Mouse (Mus musculus) neural tube, embryonic 15.5 days (tissue): Measurements from ENCODE around the gene Rcsd1. TPM values are rescaled to one million over a fixed set of nuclear protein-coding genes. Genes with fewer than 3 reads are reported as not detected.

ENCODE experiments used
- ATAC-seq: fragments of 200-750 bp; cut with Nextera tagmentation; 2 replicates; pipeline ENCODE4 v1.8.0; 2017; ENCODE audit warnings: mild to moderate bottlenecking, moderate TSS enrichment, moderate library complexity; ENCODE audit not compliant: low FRiP score
- H3K27ac ChIP-seq: fragments of 300-500 bp; sonication (generic); replicated peaks from 2 replicates; pipeline ENCODE4 v1.5.1; 2015; ENCODE audit warnings: mild to moderate bottlenecking, inconsistent platforms
- H3K27me3 ChIP-seq: fragments of 300-500 bp; sonication (generic); replicated peaks from 2 replicates; pipeline ENCODE4 v1.6.1; 2015; ENCODE audit warnings: inconsistent platforms
- H3K36me3 ChIP-seq: fragments of 300-500 bp; sonication (generic); 2 replicates; pipeline ENCODE4 v1.6.1; 2015; ENCODE audit warnings: inconsistent platforms
- H3K4me1 ChIP-seq: fragments of 300-500 bp; sonication (generic); 2 replicates; pipeline ENCODE4 v1.6.1; 2015; ENCODE audit warnings: inconsistent platforms
- H3K4me2 ChIP-seq: fragments of 300-500 bp; sonication (generic); 2 replicates; pipeline ENCODE4 v1.6.1; 2015; ENCODE audit warnings: inconsistent platforms, mild to moderate bottlenecking, moderate library complexity
- H3K4me3 ChIP-seq: fragments of 300-500 bp; sonication (generic); replicated peaks from 2 replicates; pipeline ENCODE4 v1.5.1; 2015; ENCODE audit warnings: mild to moderate bottlenecking, inconsistent platforms
- H3K9ac ChIP-seq: fragments of 300-500 bp; sonication (generic); replicated peaks from 2 replicates; pipeline ENCODE4 v1.6.1; 2015; ENCODE audit warnings: mild to moderate bottlenecking, inconsistent platforms
- H3K9me3 ChIP-seq: fragments of 300-500 bp; sonication (generic); replicated peaks from 2 replicates; pipeline ENCODE4 v1.6.1; 2016; ENCODE audit warnings: inconsistent platforms
- WGBS: fragments of 180-500 bp; shearing (Covaris S2); methylation state at CpG from one replicate; pipeline ENCODE4 v1.1.7; 2015; ENCODE audit warnings: mixed read lengths; 5-methylcytosine and 5-hydroxymethylcytosine counted together
- polyA plus RNA-seq: library from polyadenylated mRNA; unstranded; fragments of >200 nt; fragmentation: Nextera tagmentation; extraction: Ambion mirVana; gene quantifications from 2 replicates; pipeline ENCODE4 v1.2.1, GENCODE M21; 2015

Rcsd1 gene
- polyA plus RNA-seq, result 8.1 and 29.8 TPM in 2 replicates

- Histone ChIP-seq H3K4me3 (peak within 1 kb of the TSS; percentile 55; the same call in 1 of the 2 replicates), H3K27ac (no peak within 1 kb of the TSS), H3K4me2 (peak within 1 kb of the TSS; percentile 100), H3K9me3 (no peaks in the 10 kb centered on the region), H3K36me3 (no peaks in the 10 kb centered on the region), H3K9ac (no peak within 1 kb of the TSS), H3K4me1 (peaks cover 16% of the 10 kb centered on the region), H3K27me3 (peaks cover 46% of the 10 kb centered on the region)
- 56% methylated on average over 5 of the region's 5 CpGs for WGBS
- ATAC-seq, result no peak
Measured at GRCm38 (mm10) chr1:165709629-165710256, at the start of gene Rcsd1. Gene Rcsd1, minus strand, starts transcription at chr1:165709757.

DNA sequence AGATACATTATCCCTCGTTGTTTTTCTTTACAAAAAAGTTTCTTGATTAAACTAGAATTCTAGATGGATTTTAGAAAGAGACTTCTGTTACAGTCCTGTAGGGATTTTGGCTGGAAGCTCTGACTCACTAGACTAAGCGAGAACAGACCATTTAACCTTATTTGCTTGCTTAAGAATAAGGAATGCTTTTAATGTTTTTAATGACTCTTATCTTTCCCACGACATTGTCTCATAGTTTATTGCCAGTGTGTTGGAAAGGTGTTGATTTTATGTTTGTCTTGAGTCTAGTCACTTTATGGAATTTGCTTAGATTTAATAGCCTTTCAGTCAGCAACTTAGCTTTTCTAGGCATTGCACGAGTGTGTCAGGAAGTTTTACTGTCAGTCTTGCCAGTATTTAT, 45.6 kb upstream of the Rcsd1 start:
- 58% methylated on average over 4 of the region's 4 CpGs for WGBS
- Histone ChIP-seq H3K36me3 (no peaks in the 10 kb centered on the region), H3K4me3 (no peak overlapping the region), H3K27me3 (no peaks in the 10 kb centered on the region), H3K4me1 (no peaks in the 10 kb centered on the region), H3K27ac (no peak overlapping the region), H3K9ac (no peak overlapping the region), H3K9me3 (no peaks in the 10 kb centered on the region), H3K4me2 (no peak overlapping the region)
- no peak for ATAC-seq

DNA sequence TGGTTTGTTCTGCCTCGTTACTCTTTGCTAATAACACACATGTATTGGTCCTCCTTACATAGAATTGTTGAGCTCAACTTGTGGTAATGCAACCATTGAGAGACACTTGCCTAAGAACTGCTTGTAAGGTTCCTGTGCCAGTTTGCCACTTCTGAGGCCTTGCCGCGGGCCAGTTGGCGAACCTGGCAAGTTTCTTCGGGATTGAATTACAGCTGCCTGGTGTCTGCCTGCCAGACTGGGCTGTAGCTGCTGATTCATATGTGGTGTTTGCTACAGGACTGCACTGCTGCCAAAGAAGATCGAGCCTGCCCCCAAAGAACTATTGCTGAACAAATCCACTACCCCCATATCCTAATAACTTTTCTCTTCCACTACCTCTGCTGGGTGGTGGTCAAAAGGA, 44.6 kb upstream of the Rcsd1 start:
- Histone ChIP-seq H3K4me2 (no peak overlapping the region), H3K9ac (no peak overlapping the region), H3K27ac (no peak overlapping the region), H3K27me3 (no peaks in the 10 kb centered on the region), H3K4me3 (no peak overlapping the region), H3K9me3 (no peaks in the 10 kb centered on the region), H3K4me1 (no peaks in the 10 kb centered on the region), H3K36me3 (no peaks in the 10 kb centered on the region)
- ATAC-seq, result no peak
- WGBS, result 98% methylated on average over 6 of the region's 6 CpGs

DNA sequence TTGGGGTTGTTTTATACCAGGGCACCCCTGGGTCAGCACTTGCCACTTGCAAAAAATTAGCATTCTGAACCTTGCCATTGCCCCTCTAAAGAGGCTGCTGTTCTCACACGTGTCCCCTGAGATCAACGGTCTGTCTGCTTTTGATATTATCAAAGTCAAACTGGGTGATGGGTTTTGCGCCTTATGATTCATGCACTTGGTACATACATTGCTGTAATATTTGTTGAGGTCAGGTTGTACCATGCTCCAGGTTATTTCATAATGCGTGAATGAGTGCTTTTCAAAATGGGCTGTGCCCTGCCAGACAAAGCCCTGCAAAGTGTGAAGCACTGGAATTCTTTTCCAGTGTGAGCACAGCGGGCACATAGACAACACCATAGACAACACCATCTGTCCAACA, 42.3 kb upstream of the Rcsd1 start:
- Histone ChIP-seq H3K4me3 (no peak overlapping the region), H3K27ac (no peak overlapping the region), H3K9ac (no peak overlapping the region), H3K4me2 (no peak overlapping the region), H3K4me1 (no peaks in the 10 kb centered on the region), H3K9me3 (no peaks in the 10 kb centered on the region), H3K27me3 (no peaks in the 10 kb centered on the region), H3K36me3 (no peaks in the 10 kb centered on the region)
- ATAC-seq, result no peak
- WGBS, result 86% methylated on average over 5 of the region's 5 CpGs

DNA sequence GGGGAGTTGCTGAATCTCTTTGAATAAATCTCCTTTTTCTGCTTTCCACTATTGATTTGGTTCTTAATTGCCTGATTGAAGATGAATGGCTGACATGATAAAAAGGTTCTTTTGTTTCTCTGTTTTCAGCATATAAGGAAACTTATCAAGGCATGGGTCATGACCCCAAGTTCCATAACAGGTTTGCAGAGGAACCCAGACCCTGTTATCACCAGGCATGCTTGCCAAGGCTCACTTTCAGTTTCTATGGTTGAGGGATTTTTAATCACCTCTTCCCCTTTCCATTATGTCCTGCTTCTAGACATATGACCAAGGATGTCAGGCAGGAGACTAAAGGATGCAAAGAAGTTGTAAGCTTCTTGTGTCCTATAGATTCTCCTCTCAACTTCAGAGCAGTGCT, 41.6 kb upstream of the Rcsd1 start:
- Histone ChIP-seq H3K4me2 (no peak overlapping the region), H3K27ac (no peak overlapping the region), H3K36me3 (no peaks in the 10 kb centered on the region), H3K4me3 (no peak overlapping the region), H3K4me1 (no peaks in the 10 kb centered on the region), H3K9ac (no peak overlapping the region), H3K27me3 (no peaks in the 10 kb centered on the region), H3K9me3 (no peaks in the 10 kb centered on the region)
- no peak for ATAC-seq

GRCm38 (mm10) chr1:165748053-165748452, 38.5 kb upstream of the Rcsd1 start:
- no peaks in the 10 kb centered on the region for H3K27me3 ChIP-seq
- H3K4me2 ChIP-seq, result no peak overlapping the region
- H3K4me3 ChIP-seq, result no peak overlapping the region
- H3K36me3 ChIP-seq, result no peaks in the 10 kb centered on the region
- no peak overlapping the region for H3K9ac ChIP-seq
- H3K4me1 ChIP-seq, result no peaks in the 10 kb centered on the region
- no peak overlapping the region for H3K27ac ChIP-seq
- no peak for ATAC-seq
- H3K9me3 ChIP-seq, result no peaks in the 10 kb centered on the region
- WGBS, result 39% methylated on average over 11 of the region's 11 CpGs

DNA sequence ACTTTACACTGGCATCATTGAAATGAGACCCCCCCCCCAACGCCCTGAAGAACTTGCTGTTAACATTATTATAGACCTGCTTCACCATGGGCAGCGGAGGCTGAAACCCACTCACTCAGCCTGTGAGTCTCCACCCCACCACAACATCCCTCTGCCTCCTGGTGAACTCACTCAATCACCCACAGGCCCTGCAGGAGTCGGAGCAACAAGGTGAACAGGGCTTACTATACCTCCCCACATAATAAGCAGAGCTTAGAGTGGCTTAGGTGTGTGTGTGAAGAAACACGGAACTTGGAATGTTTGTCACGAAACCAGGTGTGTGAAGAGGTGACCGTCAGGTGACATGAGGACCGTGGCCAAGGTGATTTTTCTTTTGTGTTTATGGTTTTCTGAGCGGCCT, 32.4 kb upstream of the Rcsd1 start:
- ATAC-seq, result no peak
- no peak overlapping the region for H3K4me2 ChIP-seq
- H3K27ac ChIP-seq, result no peak overlapping the region
- no peaks in the 10 kb centered on the region for H3K36me3 ChIP-seq
- H3K4me3 ChIP-seq, result no peak overlapping the region
- 89% methylated on average over 8 of the region's 8 CpGs for WGBS
- H3K27me3 ChIP-seq, result no peaks in the 10 kb centered on the region
- no peak overlapping the region for H3K9ac ChIP-seq
- H3K9me3 ChIP-seq, result no peaks in the 10 kb centered on the region
- H3K4me1 ChIP-seq, result no peaks in the 10 kb centered on the region

DNA sequence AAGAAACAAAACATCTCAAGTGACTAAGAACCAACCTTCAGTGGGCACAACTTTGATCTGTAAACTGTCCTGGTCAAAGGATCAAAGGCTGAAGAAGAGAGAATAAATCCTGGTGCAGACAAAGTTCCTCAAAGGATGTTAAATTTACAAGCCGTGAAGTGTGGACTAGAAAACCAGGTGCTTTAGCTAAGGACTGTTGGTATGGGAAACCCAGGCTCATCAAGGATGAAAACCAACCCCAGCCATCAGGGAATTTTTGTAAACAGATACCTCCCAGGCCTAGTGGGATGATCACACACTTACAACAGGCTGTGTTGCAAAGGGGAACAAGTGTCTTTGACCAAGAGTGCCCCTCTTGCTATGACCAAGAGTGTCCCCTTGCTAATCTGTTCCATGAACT, 29.4 kb upstream of the Rcsd1 start:
- ATAC-seq, result no peak
- no peaks in the 10 kb centered on the region for H3K27me3 ChIP-seq
- 83% methylated on average over 1 of the region's 1 CpGs for WGBS
- no peaks in the 10 kb centered on the region for H3K36me3 ChIP-seq
- H3K9me3 ChIP-seq, result no peaks in the 10 kb centered on the region
- no peak overlapping the region for H3K4me2 ChIP-seq
- 0 out of 2 replicates have a peak, but pooled peaks cover 3% of the 10 kb centered on the region for H3K4me1 ChIP-seq
- H3K9ac ChIP-seq, result no peak overlapping the region
- no peak overlapping the region for H3K27ac ChIP-seq
- H3K4me3 ChIP-seq, result no peak overlapping the region

- WGBS, result 55% methylated on average over 3 of the region's 3 CpGs
Measured at GRCm38 (mm10) chr1:165737867-165738266, 28.3 kb upstream of the Rcsd1 start.

DNA sequence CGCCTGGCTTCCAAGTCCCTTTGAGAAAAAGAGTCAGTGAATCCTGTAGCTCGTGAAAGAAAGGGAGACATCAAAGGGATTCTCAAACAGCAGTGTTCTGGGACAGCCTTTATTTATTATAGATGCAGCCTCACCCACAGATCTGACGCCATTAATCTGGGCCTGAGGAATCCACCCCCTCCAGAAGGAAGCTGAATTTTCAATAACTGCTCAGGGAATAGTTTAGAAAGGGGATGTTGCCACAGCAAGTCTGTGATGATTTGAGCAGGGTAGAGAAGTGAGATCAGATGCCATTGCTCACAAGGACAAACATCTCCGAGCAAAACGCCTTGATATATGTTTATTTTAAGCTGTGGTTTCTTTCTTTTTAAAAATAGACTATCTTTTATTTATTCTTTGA, 27.9 kb upstream of the Rcsd1 start:
- H3K9me3 ChIP-seq, result no peaks in the 10 kb centered on the region
- H3K27me3 ChIP-seq, result no peaks in the 10 kb centered on the region
- no peak overlapping the region for H3K4me2 ChIP-seq
- H3K4me3 ChIP-seq, result no peak overlapping the region
- no peak overlapping the region for H3K9ac ChIP-seq
- no peak overlapping the region for H3K27ac ChIP-seq
- H3K36me3 ChIP-seq, result no peaks in the 10 kb centered on the region
- WGBS, result 40% methylated on average over 5 of the region's 5 CpGs
- 0 out of 2 replicates have a peak, but pooled peaks cover 3% of the 10 kb centered on the region for H3K4me1 ChIP-seq
- ATAC-seq, result no peak

More at GRCm38 (mm10) chr1:165737867-165738266, 28.3 kb upstream of the Rcsd1 start:
- Histone ChIP-seq H3K36me3 (no peaks in the 10 kb centered on the region), H3K4me1 (0 out of 2 replicates have a peak, but pooled peaks cover 3% of the 10 kb centered on the region), H3K4me2 (no peak overlapping the region), H3K27me3 (no peaks in the 10 kb centered on the region), H3K9ac (no peak overlapping the region), H3K9me3 (no peaks in the 10 kb centered on the region), H3K4me3 (no peak overlapping the region), H3K27ac (no peak overlapping the region)
- no peak for ATAC-seq

GRCm38 (mm10) chr1:165735826-165736818, 26.6 kb upstream of the Rcsd1 start:
- Histone ChIP-seq H3K27me3 (no peaks in the 10 kb centered on the region), H3K9ac (no peak overlapping the region), H3K27ac (no peak overlapping the region), H3K36me3 (no peaks in the 10 kb centered on the region), H3K4me1 (0 out of 2 replicates have a peak, but pooled peaks cover 3% of the 10 kb centered on the region), H3K9me3 (no peaks in the 10 kb centered on the region), H3K4me2 (0 out of 2 replicates have a peak overlapping the region, but pooled peaks have one; percentile 9), H3K4me3 (no peak overlapping the region)
- 38% methylated on average over 20 of the region's 20 CpGs for whole genome bisulfite sequencing
- peak; percentile 86; the same call in 1 of the 2 replicates for ATAC-seq

- no peak overlapping the region for H3K27ac ChIP-seq
- H3K4me2 ChIP-seq, result no peak overlapping the region
- ATAC-seq, result no peak
- H3K27me3 ChIP-seq, result no peaks in the 10 kb centered on the region
- WGBS, result 92% methylated on average over 2 of the region's 2 CpGs
- 0 out of 2 replicates have a peak, but pooled peaks cover 3% of the 10 kb centered on the region for H3K4me1 ChIP-seq
- no peak overlapping the region for H3K4me3 ChIP-seq
- no peaks in the 10 kb centered on the region for H3K9me3 ChIP-seq
- no peak overlapping the region for H3K9ac ChIP-seq
- H3K36me3 ChIP-seq, result no peaks in the 10 kb centered on the region
Measured at GRCm38 (mm10) chr1:165734840-165735239, 25.3 kb upstream of the Rcsd1 start.
